Mouse (Mus musculus) telencephalon, adult 2 months (tissue): ENCODE measurements at regions not wholly inside any gene's neighbourhood (a gene's known extent, or its start where the extent isn't known, plus 50 kb on each side); places are given as distances from the start of the nearest gene placed in this dataset.

Experiments used
- DNase-seq: peaks from one replicate; pipeline ENCODE4 v3.0.0-alpha.2; 2011; ENCODE audit warnings: low read depth, low spot score

DNA sequence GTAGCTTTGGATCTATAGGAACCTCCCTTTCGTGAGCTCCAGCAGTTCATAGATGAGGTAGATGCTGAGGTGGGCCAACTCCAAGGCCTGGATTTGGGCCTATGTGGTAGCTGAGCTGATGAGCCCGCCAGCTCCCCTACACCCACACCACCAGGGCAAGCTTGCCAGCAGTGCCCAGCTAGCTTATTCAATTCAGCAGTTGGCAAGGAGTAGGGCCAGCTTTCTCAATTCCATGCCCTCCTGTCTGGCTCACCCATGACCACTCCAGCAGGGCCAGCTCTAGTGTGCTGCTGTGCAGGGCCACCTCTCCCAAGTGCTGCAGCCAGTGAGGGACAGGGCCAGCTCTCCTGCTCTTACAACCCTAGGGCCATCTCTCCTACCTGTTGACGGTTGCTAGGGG is 97.1 kb upstream of the Tbc1d2b start:
- no peak for DNase-seq

DNA sequence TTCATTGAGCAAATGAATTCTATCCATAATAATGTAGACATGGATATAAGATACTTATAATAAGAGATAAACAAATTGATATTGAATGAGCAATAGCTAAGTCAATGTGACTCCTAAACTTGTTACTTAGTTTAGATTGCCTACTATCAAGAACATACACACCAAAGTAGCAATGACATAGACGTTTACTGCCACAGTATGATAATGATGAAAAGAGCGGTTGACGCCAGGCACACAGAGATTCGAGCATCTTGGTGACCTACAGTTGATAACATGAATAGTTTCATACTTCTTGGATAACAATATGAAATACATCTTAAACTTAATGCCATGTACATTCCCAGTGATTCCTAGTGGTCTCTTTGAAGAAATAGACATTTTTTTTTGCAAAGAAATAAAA is 55.9 kb upstream of the Tbc1d2b start:
- no peak for DNase-seq
